Mouse (Mus musculus) CH12.LX (cell line): ENCODE measurements around the gene Elovl7. TPM values are rescaled to one million over a fixed set of nuclear protein-coding genes. Genes with fewer than 3 reads are reported as not detected.

Experiments
- DNase-seq: peaks from one replicate; pipeline ENCODE4 v3.0.0-alpha.2; 2013; ENCODE audit errors: extremely low read depth
- H3K27ac ChIP-seq: 2 replicates; pipeline ENCODE4 v1.5.1; 2012; ENCODE audit warnings: low read depth, mild to moderate bottlenecking, control low read depth, moderate library complexity; ENCODE audit not compliant: insufficient read depth
- H3K27me3 ChIP-seq: replicated peaks from 2 replicates; pipeline ENCODE3; 2012; ENCODE audit warnings: inconsistent platforms
- H3K36me3 ChIP-seq, 2 experiments: replicated peaks in 1 of 2; 2 replicates each; pipeline versions ENCODE3 to v1.6.1; 2012; ENCODE audit warnings: inconsistent platforms in 1 of 2, low read length in 1 of 2, mild to moderate bottlenecking in 1 of 2, mixed read lengths in 1 of 2, moderate library complexity in 1 of 2; ENCODE audit not compliant: control insufficient read depth in 1 of 2, insufficient read depth in 1 of 2
- H3K4me1 ChIP-seq, 2 experiments: 2 replicates each; pipeline ENCODE4 v1.6.1; 2012; ENCODE audit warnings: inconsistent platforms in 1 of 2, moderate library complexity in 1 of 2; ENCODE audit not compliant: insufficient read depth in 2 of 2, control insufficient read depth in 1 of 2
- H3K4me2 ChIP-seq: 2 replicates; pipeline ENCODE4 v1.6.1; 2012; ENCODE audit warnings: low read depth, mild to moderate bottlenecking, control low read depth; ENCODE audit not compliant: poor library complexity, insufficient read depth, severe bottlenecking
- H3K4me3 ChIP-seq, 3 experiments: fragments of 150-350 bp in 1 of 3; sonication (generic) in 1 of 3; replicated peaks in 1 of 3; 2 replicates each; pipeline versions ENCODE3 to v1.5.1; 2011 to 2012; ENCODE audit warnings: low read depth in 2 of 3, low read length in 2 of 3, mild to moderate bottlenecking in 2 of 3, moderate library complexity in 2 of 3, control low read depth in 1 of 3, improper control_type of control experiment in 1 of 3, inconsistent platforms in 1 of 3, mixed read lengths in 1 of 3; ENCODE audit not compliant: poor library complexity in 1 of 3
- H3K79me2 ChIP-seq: replicated peaks from 2 replicates; pipeline ENCODE4 v1.6.1; 2012; ENCODE audit warnings: mild to moderate bottlenecking, moderate library complexity; ENCODE audit not compliant: control insufficient read depth, poor library complexity, insufficient read depth, severe bottlenecking; ENCODE audit errors: extremely low read depth
- H3K9ac ChIP-seq: 2 replicates; pipeline ENCODE4 v1.6.1; 2012; ENCODE audit warnings: low read depth, mild to moderate bottlenecking, control low read depth, moderate library complexity; ENCODE audit not compliant: insufficient read depth
- H3K9me3 ChIP-seq: replicated peaks from 2 replicates; pipeline ENCODE3; 2012; ENCODE audit warnings: low read length, inconsistent platforms, mixed read lengths
- BHLHE40 ChIP-seq: IDR thresholded peaks from 2 replicates; pipeline ENCODE4 v1.6.1; 2011; ENCODE audit warnings: mild to moderate bottlenecking, low read depth, low read length, improper control_type of control experiment
- CHD1 ChIP-seq: IDR thresholded peaks from 2 replicates; pipeline ENCODE4 v1.6.1; 2012; ENCODE audit warnings: low read depth, low read length, improper control_type of control experiment, inconsistent platforms
- CTCF ChIP-seq, 2 experiments: IDR thresholded peaks in 1 of 2; conservative IDR thresholded peaks in 1 of 2; 2 replicates each; pipeline ENCODE4 v1.5.1; 2011 to 2012; ENCODE audit warnings: low read depth in 2 of 2, low read length in 2 of 2, improper control_type of control experiment in 1 of 2, inconsistent platforms in 1 of 2, mild to moderate bottlenecking in 1 of 2, moderate library complexity in 1 of 2
- E2F4 ChIP-seq: IDR thresholded peaks from 2 replicates; pipeline ENCODE4 v1.6.1; 2011; ENCODE audit warnings: low read depth, low read length, improper control_type of control experiment; ENCODE audit not compliant: insufficient replicate concordance
- ELF1 ChIP-seq: IDR thresholded peaks from 2 replicates; pipeline ENCODE4 v1.6.1; 2014; ENCODE audit warnings: low read depth, mild to moderate bottlenecking, inconsistent platforms, low read length, improper control_type of control experiment
- EP300 ChIP-seq: IDR thresholded peaks from 2 replicates; pipeline ENCODE4 v1.6.1; 2011; ENCODE audit warnings: low read length, improper control_type of control experiment
- IRF4 ChIP-seq: IDR thresholded peaks from 2 replicates; pipeline ENCODE4 v1.6.1; 2014; ENCODE audit warnings: low read depth, mild to moderate bottlenecking, inconsistent platforms, low read length, improper control_type of control experiment
- KAT2A ChIP-seq: IDR thresholded peaks from 2 replicates; pipeline ENCODE4 v1.6.1; 2012; ENCODE audit warnings: low read length, improper control_type of control experiment, inconsistent platforms; ENCODE audit not compliant: insufficient replicate concordance
- MAX ChIP-seq: IDR thresholded peaks from 2 replicates; pipeline ENCODE4 v1.6.1; 2011; ENCODE audit warnings: low read length, improper control_type of control experiment
- MAZ ChIP-seq: IDR thresholded peaks from 2 replicates; pipeline ENCODE4 v1.6.1; 2012; ENCODE audit warnings: low read depth, mild to moderate bottlenecking, inconsistent platforms, low read length, improper control_type of control experiment, moderate library complexity
- MEF2A ChIP-seq: IDR thresholded peaks from 2 replicates; pipeline ENCODE4 v1.6.1; 2014; ENCODE audit warnings: low read depth, mild to moderate bottlenecking, inconsistent platforms, low read length, improper control_type of control experiment, borderline replicate concordance
- MXI1 ChIP-seq: IDR thresholded peaks from 2 replicates; pipeline ENCODE4 v1.6.1; 2011; ENCODE audit warnings: mild to moderate bottlenecking, low read depth, low read length, improper control_type of control experiment
- MYC ChIP-seq: IDR thresholded peaks from 2 replicates; pipeline ENCODE4 v1.6.1; 2011; ENCODE audit warnings: low read depth, mild to moderate bottlenecking, improper control_type of control experiment, low read length
- NELFE ChIP-seq: IDR thresholded peaks from 2 replicates; pipeline ENCODE4 v1.6.1; 2011; ENCODE audit warnings: low read depth, low read length, improper control_type of control experiment
- NRF1 ChIP-seq: IDR thresholded peaks from 2 replicates; pipeline ENCODE4 v1.6.1; 2014; ENCODE audit warnings: low read depth, mild to moderate bottlenecking, inconsistent platforms, low read length, improper control_type of control experiment, moderate library complexity
- PAX5 ChIP-seq: IDR thresholded peaks from 2 replicates; pipeline ENCODE4 v1.6.1; 2012; ENCODE audit warnings: low read length, inconsistent platforms, mixed read lengths
- POLR2A ChIP-seq: IDR thresholded peaks from 2 replicates; pipeline ENCODE4 v1.6.1; 2011; ENCODE audit warnings: low read depth, mild to moderate bottlenecking, improper control_type of control experiment, low read length
- RAD21 ChIP-seq: IDR thresholded peaks from 2 replicates; pipeline ENCODE4 v1.6.1; 2011; ENCODE audit warnings: low read depth, mild to moderate bottlenecking, low read length, improper control_type of control experiment, moderate library complexity
- UBTF ChIP-seq: IDR thresholded peaks from 2 replicates; pipeline ENCODE4 v1.6.1; 2012; ENCODE audit warnings: low read depth, mild to moderate bottlenecking, inconsistent platforms, low read length, improper control_type of control experiment, moderate library complexity
- ZKSCAN1 ChIP-seq: IDR thresholded peaks from 2 replicates; pipeline ENCODE4 v1.6.1; 2012; ENCODE audit warnings: low read depth, inconsistent platforms, low read length, improper control_type of control experiment, borderline replicate concordance
- ZNF384 ChIP-seq: IDR thresholded peaks from 2 replicates; pipeline ENCODE4 v1.6.1; 2012; ENCODE audit warnings: low read depth, low read length, improper control_type of control experiment, inconsistent platforms
- dilution Hi-C: fragments of 300-500 bp; cut with MboI; formaldehyde crosslinking; loops from 2 replicates; pipeline ENCODE4 v1.14.3; 2020; ENCODE audit warnings: low sequenced_read_pairs; ENCODE audit not compliant: extremely low pct_unique_long_range_greater_than_20kb, extremely low pct_ligation_motif_present
- in situ Hi-C: fragments of 300-500 bp; cut with MboI; formaldehyde crosslinking; loops from 3 replicates; pipeline ENCODE4 v1.14.3; 2019; ENCODE audit warnings: low sequenced_read_pairs, low pct_ligation_motif_present, low pct_unique_long_range_greater_than_20kb, mixed read lengths
- polyA plus RNA-seq: library from polyadenylated mRNA; unstranded; fragments of >175 nt; gene quantifications from 2 replicates; pipeline ENCODE4 v1.2.1, GENCODE M21; 2012; ENCODE audit warnings: low read depth; ENCODE audit not compliant: insufficient read length
- total RNA-seq, 2 experiments: library from RNA; depleted of rRNA; stranded (reverse); fragments of 300-350 nt in 1 of 2; fragments of >200 nt in 1 of 2; gene quantifications; 2 replicates each; pipeline ENCODE4 v1.2.3; 2012 to 2014

Gene Elovl7
- total and polyA plus RNA-seq, 3 experiments: 5.3 to 11.9 (median 8.3) TPM

DNA sequence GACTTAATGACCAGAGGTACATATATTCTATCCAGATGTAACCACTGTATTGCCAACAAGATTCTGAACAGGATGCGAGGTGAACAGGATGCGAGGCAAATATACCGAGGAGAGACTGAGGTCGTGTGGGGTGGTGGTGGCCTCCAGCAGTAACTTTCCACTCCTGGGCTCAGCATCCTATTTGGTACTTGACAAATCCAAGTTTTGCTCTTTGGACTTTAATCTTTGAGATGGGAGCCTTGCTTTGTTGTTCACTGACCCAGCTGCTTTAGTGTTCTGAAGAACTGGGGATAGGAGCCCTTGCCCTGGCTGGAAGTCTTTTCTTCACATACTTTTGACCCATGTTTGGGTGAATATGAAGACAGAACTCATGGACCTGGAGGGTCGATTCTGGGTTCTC lies 111.7 kb downstream of the Elovl7 start:
- no peak overlapping the region for H3K4me3 ChIP-seq
- no peaks in the 10 kb centered on the region for H3K9me3 ChIP-seq
- no peak overlapping the region for H3K27ac ChIP-seq
- TF ChIP-seq POLR2A (no peak), UBTF (no peak), NRF1 (no peak), RAD21 (no peak)
- H3K79me2 ChIP-seq: no peaks in the 10 kb centered on the region
- H3K9ac ChIP-seq: no peak overlapping the region
- dilution Hi-C loops (no loop called here), in situ Hi-C loops (no loop called here)
- no peak overlapping the region for H3K4me2 ChIP-seq
- DNase-seq: no peak
- H3K4me1 ChIP-seq: peaks cover 3 to 15% of the 10 kb centered on the region in 2 experiments; a peak in 2 of 4 replicates
- H3K27me3 ChIP-seq: no peaks in the 10 kb centered on the region
- H3K36me3 ChIP-seq: peaks cover 12 to 61% of the 10 kb centered on the region in 2 experiments

DNA sequence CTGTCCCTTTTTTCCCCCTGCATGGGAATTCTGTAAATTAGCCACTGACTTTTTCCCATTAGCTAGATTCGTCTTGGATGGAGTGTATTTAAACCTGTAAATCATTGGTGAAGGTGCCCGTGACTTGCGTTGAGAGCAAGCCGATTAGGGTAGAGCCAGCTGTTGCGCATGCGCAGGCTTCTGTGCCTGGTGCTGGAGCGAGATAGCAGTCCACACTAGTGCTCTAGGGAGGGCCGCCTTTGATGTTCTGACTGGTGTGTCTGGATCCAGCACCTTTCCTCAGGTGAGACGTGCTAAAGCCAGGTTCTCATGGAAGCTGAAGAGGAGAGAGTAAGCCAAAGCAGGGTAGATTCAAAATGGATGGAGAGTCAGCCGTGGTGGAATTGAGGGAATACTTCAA lies 112.1 kb downstream of the Elovl7 start:
- H3K27me3 ChIP-seq: no peaks in the 10 kb centered on the region
- dilution Hi-C loops: no loop called here
- H3K27ac ChIP-seq: no peak overlapping the region
- no peaks in the 10 kb centered on the region for H3K79me2 ChIP-seq
- no peak overlapping the region for H3K9ac ChIP-seq
- H3K36me3 ChIP-seq: peaks cover 12 to 62% of the 10 kb centered on the region in 2 experiments
- in situ Hi-C loops: no loop called here
- no peak overlapping the region for H3K4me2 ChIP-seq
- H3K4me3 ChIP-seq: no peak overlapping the region
- H3K4me1 ChIP-seq: peaks cover 3 to 15% of the 10 kb centered on the region in 2 experiments; a peak in 2 of 4 replicates
- H3K9me3 ChIP-seq: no peaks in the 10 kb centered on the region
- no peak for DNase-seq
- TF ChIP-seq ZNF384 (no peak), NELFE (no peak), E2F4 (no peak), CTCF (conservative IDR thresholded peaks at IDR 0.05 in 1 of 2, IDR thresholded peaks at IDR 0.05 in 1 of 2; ENCODE audit: low read depth in 2 of 2, low read length in 2 of 2) (no peak), BHLHE40 (no peak), EP300 (no peak)

DNA sequence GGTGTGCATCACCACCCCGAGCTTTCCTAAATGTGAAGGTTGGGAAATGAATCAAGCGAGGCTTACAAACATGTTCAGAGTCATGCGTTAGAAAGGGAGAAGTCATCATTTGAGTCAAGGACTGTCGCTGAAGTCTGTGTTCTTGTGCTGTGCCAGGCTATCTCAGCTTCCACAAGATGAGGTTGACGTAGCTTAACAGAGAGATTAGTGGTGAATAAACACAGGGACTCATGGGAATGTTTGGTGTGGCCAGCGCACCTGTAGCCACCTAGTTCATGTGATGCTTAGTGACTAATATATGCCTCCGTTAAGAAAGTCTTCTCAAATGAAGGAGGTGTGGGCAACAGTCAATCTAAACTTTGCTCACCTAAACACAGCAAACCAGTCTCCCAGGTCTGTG lies 112.8 kb downstream of the Elovl7 start:
- Histone ChIP-seq H3K79me2 (no peaks in the 10 kb centered on the region), H3K4me3 (no peak overlapping the region), H3K27ac (no peak overlapping the region), H3K36me3 (peaks cover 15 to 58% of the 10 kb centered on the region in 2 experiments), H3K4me1 (peaks cover 3 to 15% of the 10 kb centered on the region in 2 experiments; a peak in 2 of 4 replicates), H3K27me3 (no peaks in the 10 kb centered on the region), H3K9me3 (no peaks in the 10 kb centered on the region), H3K9ac (no peak overlapping the region), H3K4me2 (no peak overlapping the region)
- DNase-seq: no peak
- TF ChIP-seq ELF1 (no peak), MAX (no peak), PAX5 (no peak), EP300 (no peak), IRF4 (no peak), MEF2A (no peak), ZKSCAN1 (no peak), KAT2A (no peak), UBTF (no peak), MAZ (no peak), MXI1 (no peak), CHD1 (no peak), MYC (no peak), ZNF384 (no peak)
- dilution Hi-C loops (no loop called here), in situ Hi-C loops (no loop called here)
